Mouse (Mus musculus) embryonic facial prominence, embryonic 12.5 days (tissue): ENCODE data around the gene Cdh8. TPM values are rescaled to one million over a fixed set of nuclear protein-coding genes. Genes with fewer than 3 reads are reported as not detected.

Source experiments
- ATAC-seq: fragments of 200-750 bp; cut with Nextera tagmentation; 2 replicates; pipeline ENCODE4 v1.8.0; 2017; ENCODE audit not compliant: insufficient number of reproducible peaks, insufficient read depth, low FRiP score, low TSS enrichment
- H3K27ac ChIP-seq: fragments of 300-500 bp; sonication (generic); 2 replicates; pipeline ENCODE4 v1.5.1; 2016; ENCODE audit warnings: mild to moderate bottlenecking
- H3K27me3 ChIP-seq: fragments of 300-500 bp; sonication (generic); 2 replicates; pipeline ENCODE4 v1.6.1; 2016; ENCODE audit warnings: mild to moderate bottlenecking, moderate library complexity
- H3K36me3 ChIP-seq: fragments of 300-500 bp; sonication (generic); 2 replicates; pipeline ENCODE4 v1.6.1; 2016; ENCODE audit warnings: mild to moderate bottlenecking
- H3K4me1 ChIP-seq: fragments of 300-500 bp; sonication (generic); 2 replicates; pipeline ENCODE4 v1.6.1; 2016
- H3K4me2 ChIP-seq: fragments of 300-500 bp; sonication (generic); replicated peaks from 2 replicates; pipeline ENCODE4 v1.6.1; 2016; ENCODE audit warnings: mild to moderate bottlenecking, moderate library complexity
- H3K4me3 ChIP-seq: fragments of 300-500 bp; sonication (generic); 2 replicates; pipeline ENCODE4 v1.5.1; 2016; ENCODE audit warnings: mild to moderate bottlenecking
- H3K9ac ChIP-seq: fragments of 300-500 bp; sonication (generic); 2 replicates; pipeline ENCODE4 v1.6.1; 2016; ENCODE audit warnings: mild to moderate bottlenecking, moderate library complexity
- H3K9me3 ChIP-seq: fragments of 300-500 bp; sonication (generic); 2 replicates; pipeline ENCODE4 v1.6.1; 2016; ENCODE audit warnings: mild to moderate bottlenecking, moderate library complexity
- WGBS: fragments of 180-500 bp; shearing (Covaris S2); methylation state at CpG from one replicate; pipeline ENCODE4 v1.1.7; 2016; 5-methylcytosine and 5-hydroxymethylcytosine counted together
- polyA plus RNA-seq: library from polyadenylated mRNA; unstranded; fragments of >200 nt; fragmentation: Nextera tagmentation; extraction: Ambion mirVana; gene quantifications from 2 replicates; pipeline ENCODE4 v1.2.1, GENCODE M21; 2016

Gene Cdh8
- polyA plus RNA-seq, 1 experiment from 2014 or later, result 2.4 TPM

DNA sequence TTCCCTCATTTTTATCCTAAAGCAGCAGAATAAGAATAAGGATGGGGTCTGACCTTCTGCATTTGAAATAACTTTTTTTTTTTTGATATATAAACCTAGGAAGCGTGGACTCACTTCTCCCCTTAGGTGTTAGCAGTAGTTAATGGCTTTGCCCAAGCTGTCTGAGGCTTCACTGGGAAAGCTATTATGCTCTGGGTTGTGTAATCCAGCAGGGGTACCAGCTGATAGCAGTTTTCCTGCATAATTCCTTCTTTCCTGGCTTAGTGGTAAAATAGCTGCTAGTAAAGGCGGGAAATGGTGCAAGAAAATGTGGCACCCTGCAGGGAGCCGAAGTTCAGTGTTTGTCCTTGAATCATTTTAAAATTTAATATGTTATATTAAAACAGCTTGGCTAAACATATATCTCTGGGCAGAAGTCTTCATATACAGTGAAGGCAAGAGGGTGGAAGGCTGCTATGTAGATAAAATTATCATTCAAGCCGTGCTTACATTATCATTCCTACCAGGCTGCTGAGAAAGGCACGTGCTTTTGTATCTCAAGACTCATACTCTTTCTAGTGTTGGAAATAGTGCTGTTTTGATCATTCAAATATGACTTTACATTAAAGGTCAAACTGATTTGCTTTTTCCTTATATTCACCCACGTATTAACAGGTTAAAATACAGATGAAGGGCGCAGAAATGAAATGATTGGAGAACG lies 367.5 kb downstream of the Cdh8 start:
- Histone ChIP-seq H3K27ac (no peak overlapping the region), H3K4me3 (no peak overlapping the region), H3K9me3 (no peaks in the 10 kb centered on the region), H3K36me3 (no peaks in the 10 kb centered on the region), H3K27me3 (no peaks in the 10 kb centered on the region), H3K4me2 (no peak overlapping the region), H3K4me1 (no peaks in the 10 kb centered on the region), H3K9ac (no peak overlapping the region)
- ATAC-seq, result no peak
- WGBS, result 77% methylated on average over 8 of the region's 8 CpGs

DNA sequence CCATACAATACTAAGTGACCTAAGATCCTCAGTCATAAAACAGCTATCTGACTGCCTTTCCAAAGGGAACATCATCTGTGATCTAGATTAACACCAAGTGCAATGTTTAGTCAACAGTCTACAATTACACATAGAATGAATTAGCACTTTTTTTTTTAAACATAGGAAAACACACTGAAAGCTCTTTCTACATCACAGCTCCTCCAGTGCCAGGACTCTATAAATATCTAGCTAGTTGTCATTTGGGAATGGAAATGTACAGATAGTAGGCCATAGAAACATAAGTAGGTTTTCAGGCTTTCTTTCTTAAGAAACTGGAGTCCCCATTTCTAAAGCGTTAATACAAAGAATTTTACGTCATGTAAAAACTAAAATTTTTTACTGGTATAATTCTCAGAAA lies 375.8 kb downstream of the Cdh8 start:
- H3K9me3 ChIP-seq, result no peaks in the 10 kb centered on the region
- H3K4me3 ChIP-seq, result no peak overlapping the region
- H3K27ac ChIP-seq, result no peak overlapping the region
- no peak for ATAC-seq
- no peaks in the 10 kb centered on the region for H3K4me1 ChIP-seq
- no peaks in the 10 kb centered on the region for H3K36me3 ChIP-seq
- H3K4me2 ChIP-seq, result no peak overlapping the region
- H3K9ac ChIP-seq, result no peak overlapping the region
- no peaks in the 10 kb centered on the region for H3K27me3 ChIP-seq
- WGBS, result 93% methylated on average over 2 of the region's 2 CpGs

DNA sequence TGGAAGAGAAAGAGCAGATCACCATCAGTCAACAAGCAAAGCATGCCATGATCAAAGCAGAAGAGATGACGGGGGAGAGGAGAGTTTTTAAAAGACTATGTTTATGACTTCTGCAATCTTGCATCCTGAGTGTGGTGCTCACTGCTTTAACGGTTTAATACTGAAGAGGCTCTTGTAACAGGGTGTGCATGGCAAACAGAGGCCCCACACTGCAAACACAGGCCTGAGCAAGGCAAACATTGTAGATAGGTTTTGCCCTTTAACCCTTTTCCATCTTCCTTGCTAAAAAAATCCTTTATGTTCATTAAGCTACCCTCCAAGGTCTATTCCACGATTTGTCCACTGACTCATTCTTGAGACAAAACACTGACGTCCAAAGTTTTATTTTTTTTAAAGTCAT lies 385.2 kb downstream of the Cdh8 start:
- H3K4me1 ChIP-seq, result no peaks in the 10 kb centered on the region
- WGBS, result 85% methylated on average over 4 of the region's 4 CpGs
- H3K27me3 ChIP-seq, result no peaks in the 10 kb centered on the region
- ATAC-seq, result no peak
- no peak overlapping the region for H3K4me3 ChIP-seq
- H3K36me3 ChIP-seq, result no peaks in the 10 kb centered on the region
- H3K4me2 ChIP-seq, result no peak overlapping the region
- H3K27ac ChIP-seq, result no peak overlapping the region
- H3K9me3 ChIP-seq, result no peaks in the 10 kb centered on the region
- H3K9ac ChIP-seq, result no peak overlapping the region
